Mouse (Mus musculus): Measurements from ENCODE around the gene Rtl10. TPM values are rescaled to one million over a fixed set of nuclear protein-coding genes. Genes with fewer than 3 reads are reported as not detected.

Gene Rtl10
- polyA plus RNA-seq, 1 experiment from 2014 or later = 5.6 TPM

GRCm38 (mm10) chr16:18543151-18543829, 44.6 kb downstream of the Rtl10 start:
- DNase-seq (ENCODE audit: low spot score) = no peak

DNA sequence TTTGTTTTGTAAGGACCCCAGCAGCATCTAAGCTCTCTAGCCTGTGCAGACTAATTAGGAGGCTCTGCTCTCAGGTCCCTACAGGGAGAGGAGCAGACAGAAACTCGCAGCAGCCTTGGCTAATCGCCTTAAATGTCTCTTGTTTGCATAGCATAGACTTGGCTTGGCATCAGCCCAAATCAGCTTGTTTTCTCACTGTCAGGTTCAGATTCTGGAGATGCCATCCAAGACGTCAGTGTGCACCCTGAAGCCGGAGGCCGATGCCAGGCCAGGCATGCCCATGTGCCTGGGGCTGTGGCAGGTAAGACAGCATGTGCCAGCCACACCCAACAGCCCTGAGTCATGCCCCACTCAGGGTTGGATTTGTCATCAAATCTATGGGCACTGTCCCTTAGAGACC, 49.2 kb downstream of the Rtl10 start:
- DNase-seq (ENCODE audit: low spot score) = no peak

Other genes starting within 250 kb of the Rtl10 start
- gene Gm49776, start 240.6 kb upstream of the Rtl10 start, polyA plus RNA-seq (2015; fragmentation: Nextera tagmentation; extraction: Ambion mirVana) = 2.4 and 6.3 TPM in 2 replicates
- gene Dgcr8, start 209.7 kb upstream of the Rtl10 start, polyA plus RNA-seq (2015; fragmentation: Nextera tagmentation; extraction: Ambion mirVana) = 25.1 and 27.8 TPM in 2 replicates
- gene Tango2, start 150.8 kb upstream of the Rtl10 start, polyA plus RNA-seq (2015; fragmentation: Nextera tagmentation; extraction: Ambion mirVana) = 37.1 and 41.2 TPM in 2 replicates
- 31.2 and 40.0 TPM in 2 replicates for gene Arvcf, start 150.7 kb upstream of the Rtl10 start, polyA plus RNA-seq (2015; fragmentation: Nextera tagmentation; extraction: Ambion mirVana)
- gene Txnrd2, start 72.5 kb upstream of the Rtl10 start, polyA plus RNA-seq (2015; fragmentation: Nextera tagmentation; extraction: Ambion mirVana) = 11.3 and 12.3 TPM in 2 replicates
- gene Comt, start 72.0 kb upstream of the Rtl10 start, polyA plus RNA-seq (2015; fragmentation: Nextera tagmentation; extraction: Ambion mirVana) = 73.8 and 83.6 TPM in 2 replicates
- 34.2 and 35.2 TPM in 2 replicates for gene Gnb1l, start 188 bp upstream of the Rtl10 start, polyA plus RNA-seq (2015; fragmentation: Nextera tagmentation; extraction: Ambion mirVana)
- gene Tbx1, start 91.8 kb downstream of the Rtl10 start, polyA plus RNA-seq (2015; fragmentation: Nextera tagmentation; extraction: Ambion mirVana) = 0.24 and 0.25 TPM in 2 replicates
- 0.71 and 0.78 TPM in 2 replicates for gene Gp1bb, start 123.5 kb downstream of the Rtl10 start, polyA plus RNA-seq (2015; fragmentation: Nextera tagmentation; extraction: Ambion mirVana)
- not detected in 2 replicates for gene Gm49601, start 127.5 kb downstream of the Rtl10 start, polyA plus RNA-seq (2015; fragmentation: Nextera tagmentation; extraction: Ambion mirVana)
- 1.7 TPM in 2 replicates for gene Sept5, start 131.1 kb downstream of the Rtl10 start, polyA plus RNA-seq (2015; fragmentation: Nextera tagmentation; extraction: Ambion mirVana)

All from thymus, postnatal 0 days (tissue).